Mouse (Mus musculus) embryonic facial prominence, embryonic 15.5 days (tissue): Measurements from ENCODE around the gene Glt1d1. TPM values are rescaled to one million over a fixed set of nuclear protein-coding genes. Genes with fewer than 3 reads are reported as not detected.

ENCODE experiments used
- ATAC-seq: fragments of 200-750 bp; cut with Nextera tagmentation; 2 replicates; pipeline ENCODE4 v1.8.0; 2017; ENCODE audit warnings: low read depth, moderate TSS enrichment; ENCODE audit not compliant: insufficient number of reproducible peaks, low FRiP score, low TSS enrichment
- H3K27ac ChIP-seq: fragments of 300-500 bp; sonication (generic); replicated peaks from 2 replicates; pipeline ENCODE4 v1.5.1; 2015; ENCODE audit warnings: mild to moderate bottlenecking, inconsistent platforms
- H3K27me3 ChIP-seq: fragments of 300-500 bp; sonication (generic); 2 replicates; pipeline ENCODE4 v1.6.1; 2015; ENCODE audit warnings: inconsistent platforms
- H3K36me3 ChIP-seq: fragments of 300-500 bp; sonication (generic); 2 replicates; pipeline ENCODE4 v1.6.1; 2015; ENCODE audit warnings: mild to moderate bottlenecking, inconsistent platforms
- H3K4me1 ChIP-seq: fragments of 300-500 bp; sonication (generic); 2 replicates; pipeline ENCODE4 v1.6.1; 2015; ENCODE audit warnings: inconsistent platforms
- H3K4me2 ChIP-seq: fragments of 300-500 bp; sonication (generic); replicated peaks from 2 replicates; pipeline ENCODE4 v1.6.1; 2015; ENCODE audit warnings: mild to moderate bottlenecking, inconsistent platforms
- H3K4me3 ChIP-seq: fragments of 300-500 bp; sonication (generic); replicated peaks from 2 replicates; pipeline ENCODE4 v1.5.1; 2015; ENCODE audit warnings: mild to moderate bottlenecking, inconsistent platforms
- H3K9ac ChIP-seq: fragments of 300-500 bp; sonication (generic); 2 replicates; pipeline ENCODE4 v1.6.1; 2015; ENCODE audit warnings: inconsistent platforms
- H3K9me3 ChIP-seq: fragments of 300-500 bp; sonication (generic); replicated peaks from 2 replicates; pipeline ENCODE4 v1.6.1; 2016; ENCODE audit warnings: inconsistent platforms
- WGBS: fragments of 180-500 bp; shearing (Covaris S2); methylation state at CpG from one replicate; pipeline ENCODE4 v1.1.7; 2015; 5-methylcytosine and 5-hydroxymethylcytosine counted together
- polyA plus RNA-seq: library from polyadenylated mRNA; unstranded; fragments of >200 nt; fragmentation: Nextera tagmentation; extraction: Ambion mirVana; gene quantifications from 2 replicates; pipeline ENCODE4 v1.2.1, GENCODE M21; 2015

Glt1d1 gene
- polyA plus RNA-seq, 1 experiment from 2014 or later = 0.47 TPM

DNA sequence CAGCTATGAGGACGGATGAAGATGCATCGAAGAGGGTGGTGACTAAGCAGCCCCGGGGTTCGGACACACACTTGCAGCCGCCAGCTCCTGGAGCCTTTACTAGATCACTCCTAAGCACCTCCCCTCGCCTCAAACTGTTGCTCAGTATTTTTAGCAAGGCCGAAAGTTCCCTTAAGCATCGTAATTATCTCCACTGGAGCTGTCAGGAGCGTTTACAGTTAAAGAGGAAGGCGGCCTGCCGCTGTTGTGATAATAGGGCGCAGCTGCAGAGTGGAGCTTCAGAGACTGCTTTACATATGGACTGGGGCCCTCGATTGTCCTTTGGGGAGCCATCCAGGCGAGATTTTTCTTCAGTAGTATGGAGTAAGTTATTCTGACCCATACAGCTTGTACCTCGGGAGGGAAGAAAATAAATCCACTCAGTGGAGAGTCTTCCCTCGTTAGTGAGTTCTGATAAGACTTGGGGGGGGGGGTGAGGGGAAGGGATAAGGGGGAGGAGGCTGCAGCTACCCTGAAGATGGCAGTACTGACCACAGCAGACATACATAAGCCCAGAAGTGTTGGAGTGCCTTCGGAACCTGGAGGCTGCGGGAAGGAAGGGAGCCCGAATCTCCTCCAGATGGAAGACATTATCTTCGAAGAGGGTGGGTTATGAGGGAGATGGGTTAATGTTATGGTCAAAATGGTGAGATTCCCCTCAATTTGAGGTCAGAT lies 119.4 kb downstream of the Glt1d1 start:
- Histone ChIP-seq H3K9me3 (no peaks in the 10 kb centered on the region), H3K4me3 (no peak overlapping the region), H3K27me3 (no peaks in the 10 kb centered on the region), H3K4me1 (peaks cover 14% of the 10 kb centered on the region; the same call in 1 of the 2 replicates), H3K27ac (no peak overlapping the region), H3K36me3 (no peaks in the 10 kb centered on the region), H3K4me2 (peak overlapping the region; percentile 21; the same call in 1 of the 2 replicates), H3K9ac (no peak overlapping the region)
- ATAC-seq = peak; percentile 51; the same call in 1 of the 2 replicates
- 9% methylated on average over 20 of the region's 20 CpGs for WGBS

DNA sequence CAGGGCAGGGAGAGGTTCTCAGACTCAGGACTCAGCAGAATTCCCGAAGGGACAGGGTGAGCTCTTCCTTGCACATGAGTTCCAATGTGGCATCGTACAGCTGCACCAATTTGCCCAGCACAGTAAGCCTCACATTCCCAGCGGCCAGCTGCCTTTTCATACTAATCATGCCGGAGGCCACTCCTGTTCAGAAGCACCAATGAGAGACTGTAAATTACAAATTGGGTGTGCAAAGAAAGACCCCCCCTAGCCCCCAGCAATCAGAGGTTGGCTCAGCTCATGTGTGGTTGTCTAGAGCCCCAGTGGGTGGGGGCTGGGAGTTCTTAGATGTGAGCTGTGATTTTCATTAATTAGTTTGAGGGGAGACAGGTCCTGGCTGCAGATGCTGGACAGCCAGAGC lies 123.5 kb downstream of the Glt1d1 start:
- Histone ChIP-seq H3K9ac (no peak overlapping the region), H3K4me1 (peaks cover 14% of the 10 kb centered on the region; the same call in 1 of the 2 replicates), H3K4me3 (no peak overlapping the region), H3K36me3 (no peaks in the 10 kb centered on the region), H3K9me3 (no peaks in the 10 kb centered on the region; the same call in 1 of the 2 replicates), H3K27me3 (no peaks in the 10 kb centered on the region), H3K27ac (no peak overlapping the region), H3K4me2 (no peak overlapping the region)
- WGBS = 72% methylated on average over 4 of the region's 4 CpGs
- ATAC-seq = no peak

DNA sequence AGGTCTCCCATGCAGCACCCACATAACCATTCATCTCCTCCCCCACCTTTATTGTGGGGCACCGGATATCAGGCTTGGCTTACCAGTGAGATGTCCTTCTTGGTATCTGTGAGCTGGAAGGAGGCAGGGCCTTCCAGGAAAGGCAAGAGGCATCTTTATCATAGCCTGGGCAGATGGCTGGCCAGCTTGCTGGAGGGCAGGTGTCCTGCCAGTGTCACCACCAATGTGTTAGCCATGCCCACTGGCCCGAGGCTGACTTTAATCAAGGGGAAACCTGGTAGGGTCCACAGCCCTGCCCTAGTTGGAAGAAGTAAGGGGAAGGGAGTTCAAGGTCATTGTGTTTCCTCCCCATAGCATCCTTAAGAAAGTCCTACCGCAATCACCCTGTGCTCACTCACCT lies 123.9 kb downstream of the Glt1d1 start:
- Histone ChIP-seq H3K9me3 (no peaks in the 10 kb centered on the region; the same call in 1 of the 2 replicates), H3K36me3 (no peaks in the 10 kb centered on the region), H3K27ac (no peak overlapping the region), H3K9ac (no peak overlapping the region), H3K4me2 (no peak overlapping the region), H3K4me3 (no peak overlapping the region), H3K27me3 (no peaks in the 10 kb centered on the region), H3K4me1 (peaks cover 11% of the 10 kb centered on the region; the same call in 1 of the 2 replicates)
- 84% methylated on average over 3 of the region's 3 CpGs for WGBS
- no peak for ATAC-seq

DNA sequence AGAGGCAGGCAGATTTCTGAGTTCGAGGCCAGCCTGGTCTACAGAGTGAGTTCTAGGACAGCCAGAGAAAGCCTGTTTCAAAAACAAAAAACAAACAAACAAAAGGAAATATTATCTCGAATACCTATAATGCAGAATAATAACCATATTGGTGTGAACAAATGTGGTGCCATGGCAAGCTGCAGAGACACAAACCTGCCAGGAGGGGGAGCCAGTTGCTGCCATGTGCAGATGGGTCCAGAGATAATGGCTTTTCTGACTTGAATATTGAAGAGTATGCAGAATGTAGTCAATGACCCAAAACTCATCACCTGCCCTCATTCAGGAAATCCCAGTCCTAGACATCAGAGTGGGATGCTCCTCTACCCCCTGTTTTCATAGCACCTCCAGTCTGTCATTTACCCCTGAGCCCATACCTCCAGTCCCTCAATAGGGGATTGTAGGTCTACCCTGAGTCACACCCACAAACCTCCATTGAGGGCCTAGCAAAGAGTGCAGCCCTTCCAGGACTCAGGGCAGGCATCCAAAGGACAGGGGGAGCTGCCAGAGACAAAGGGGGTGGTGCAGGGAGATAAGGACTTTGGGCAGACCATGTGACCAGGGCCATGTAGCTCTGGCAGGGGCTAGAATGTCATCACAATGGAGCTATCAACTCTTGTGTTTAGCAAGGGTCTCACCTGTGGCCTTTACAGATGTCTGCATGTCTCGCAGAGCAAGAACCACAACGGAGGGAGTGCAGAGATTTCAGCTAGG lies 124.8 kb downstream of the Glt1d1 start:
- Histone ChIP-seq H3K4me3 (no peak overlapping the region), H3K27ac (no peak overlapping the region), H3K9ac (no peak overlapping the region), H3K36me3 (no peaks in the 10 kb centered on the region), H3K27me3 (no peaks in the 10 kb centered on the region), H3K4me1 (0 out of 2 replicates have a peak, but pooled peaks cover 2% of the 10 kb centered on the region), H3K9me3 (no peaks in the 10 kb centered on the region; the same call in 1 of the 2 replicates), H3K4me2 (no peak overlapping the region)
- ATAC-seq = no peak
- 83% methylated on average over 4 of the region's 4 CpGs for whole genome bisulfite sequencing

DNA sequence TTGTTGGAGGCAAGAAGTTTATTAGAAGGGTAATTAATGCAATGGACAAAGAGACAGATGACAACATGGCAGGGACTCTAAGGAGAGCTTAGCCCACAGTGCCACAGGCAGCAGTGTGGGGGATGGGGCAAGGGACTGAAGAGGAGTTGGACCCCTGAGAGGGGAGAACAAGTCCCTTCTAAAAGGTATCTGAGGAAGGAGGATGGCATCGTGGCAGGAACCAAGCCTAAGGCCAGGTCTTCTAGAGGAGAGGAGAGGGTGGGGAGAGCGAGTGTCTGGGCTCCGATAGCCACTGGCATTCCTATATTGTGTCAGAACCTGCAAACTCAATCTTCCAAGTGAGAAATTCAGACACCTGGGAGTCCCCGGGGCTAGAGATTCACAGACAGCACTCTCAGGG lies 126.5 kb downstream of the Glt1d1 start:
- WGBS = 68% methylated on average over 4 of the region's 4 CpGs

More for the DNA sequence above, 126.5 kb downstream of the Glt1d1 start:
- Histone ChIP-seq H3K36me3 (no peaks in the 10 kb centered on the region), H3K27ac (no peak overlapping the region), H3K4me1 (no peaks in the 10 kb centered on the region), H3K9me3 (no peaks in the 10 kb centered on the region; the same call in 1 of the 2 replicates), H3K9ac (no peak overlapping the region), H3K27me3 (no peaks in the 10 kb centered on the region), H3K4me3 (no peak overlapping the region), H3K4me2 (no peak overlapping the region)
- ATAC-seq = no peak

Other genes starting within 250 kb of the Glt1d1 start
- gene Slc15a4, start 635 bp downstream of the Glt1d1 start, polyA plus RNA-seq = 22.5 and 27.9 TPM in 2 replicates